Mouse (Mus musculus) urinary bladder, postnatal 36 days (tissue): ENCODE results near the gene Wbp2nl.

Source experiments
- DNase-seq, 2 experiments: peaks; one replicate each; pipeline ENCODE4 v3.0.0; 2022; ENCODE audit warnings: low spot score in 2 of 2, mixed read lengths in 1 of 2

Wbp2nl gene

GRCm38 (mm10) chr15:82319613-82320012 is 20.9 kb downstream of the Wbp2nl start:
- DNase-seq, result no peak

- DNase-seq, result no peak
Observed at GRCm38 (mm10) chr15:82322195-82322594, 23.4 kb downstream of the Wbp2nl start.

- DNase-seq, result no peak
Observed at GRCm38 (mm10) chr15:82325382-82325781, 26.6 kb downstream of the Wbp2nl start.

GRCm38 (mm10) chr15:82335194-82335593 is 36.4 kb downstream of the Wbp2nl start:
- no peak for DNase-seq

- DNase-seq, result no peak
Observed at GRCm38 (mm10) chr15:82336629-82337028, 37.9 kb downstream of the Wbp2nl start.

GRCm38 (mm10) chr15:82337875-82338274 is 39.1 kb downstream of the Wbp2nl start:
- DNase-seq, result no peak

- peak; percentile 92 to 95 for DNase-seq
Observed at GRCm38 (mm10) chr15:82338593-82339112, 39.9 kb downstream of the Wbp2nl start, which contains the start of the genes Naga, Pheta2 and Smdt1. TSS of gene Naga (minus strand) at chr15:82338925. TSS of gene Pheta2 (plus strand) at chr15:82338942. TSS of gene Smdt1 (plus strand) at chr15:82338959.

GRCm38 (mm10) chr15:82339150-82339549 is 40.4 kb downstream of the Wbp2nl start:
- DNase-seq, result no peak

- no peak for DNase-seq
Observed at GRCm38 (mm10) chr15:82339634-82340254, 41.0 kb downstream of the Wbp2nl start.

- DNase-seq, result no peak
Observed at GRCm38 (mm10) chr15:82340414-82341035, 41.8 kb downstream of the Wbp2nl start.

- peak; percentile 35 to 61 for DNase-seq
Observed at GRCm38 (mm10) chr15:82341036-82341501, 42.3 kb downstream of the Wbp2nl start.

- DNase-seq, result no peak
Observed at GRCm38 (mm10) chr15:82341675-82342542, 43.2 kb downstream of the Wbp2nl start.

GRCm38 (mm10) chr15:82342543-82342935 is 43.8 kb downstream of the Wbp2nl start:
- no peak for DNase-seq

- DNase-seq, result no peak
Observed at GRCm38 (mm10) chr15:82343368-82344287, 44.9 kb downstream of the Wbp2nl start.

GRCm38 (mm10) chr15:82344971-82345370 is 46.2 kb downstream of the Wbp2nl start:
- no peak for DNase-seq

- DNase-seq, result peak; percentile 95 to 98
Observed at GRCm38 (mm10) chr15:82345820-82346470, 47.2 kb downstream of the Wbp2nl start.

- no peak for DNase-seq
Observed at GRCm38 (mm10) chr15:82346580-82347302, 48.0 kb downstream of the Wbp2nl start.

GRCm38 (mm10) chr15:82347303-82347676 is 48.5 kb downstream of the Wbp2nl start:
- DNase-seq, result no peak

GRCm38 (mm10) chr15:82347852-82348251 is 49.1 kb downstream of the Wbp2nl start:
- DNase-seq, result no peak
